ENCODE assay signal across 13 mouse cellular contexts in genomic region chr2:152765045-152765674, GRCm38 (mm10). TPM values are rescaled to one million over a fixed set of nuclear protein-coding genes. Genes with fewer than 3 reads are reported as not detected.
DNase-seq lines count a peak whose midpoint lies in the region; ATAC-seq lines count a peak whose summit lies in the region.
"Had no signal": no experiment of that assay in that cellular context is flagged by ENCODE, and none has a peak within 500 bp of the region (broad histone marks: within the 10 kb centered on the region; RNA-seq: fewer than 3 reads in every experiment).

No protein-coding gene starts in this region.

- no peaks in the 10 kb centered on the region for H3K27me3 ChIP-seq in kidney, embryonic 16.5 days (ENCODE audit: insufficient read depth, low read length)
- no peaks in the 10 kb centered on the region for H3K27me3 ChIP-seq in hindbrain, embryonic 11.5 days (ENCODE audit: control insufficient read depth, insufficient read depth, low read length)
- H3K27me3 ChIP-seq in lung, embryonic 15.5 days, result no peaks in the 10 kb centered on the region
- no peaks in the 10 kb centered on the region for H3K27me3 ChIP-seq in neural tube, embryonic 14.5 days (ENCODE audit: control insufficient read depth, insufficient read depth, low read length)

- H3K9me3 ChIP-seq in kidney, embryonic 16.5 days (ENCODE audit: low read length), result no peaks in the 10 kb centered on the region
- H3K9me3 ChIP-seq in hindbrain, embryonic 11.5 days (ENCODE audit: control insufficient read depth, low read length), result no peaks in the 10 kb centered on the region
- H3K9me3 ChIP-seq in lung, embryonic 15.5 days, result no peaks in the 10 kb centered on the region
- no peaks in the 10 kb centered on the region for H3K9me3 ChIP-seq in neural tube, embryonic 14.5 days (ENCODE audit: control insufficient read depth, low read length)

- DNase-seq in kidney, postnatal 4 days, result no peak
- no peak for DNase-seq in hindbrain, embryonic 11.5 days (ENCODE audit: low spot score)
- DNase-seq in spleen, postnatal 10 days (ENCODE audit: low spot score in 2 of 2), result no peak
- DNase-seq in left cerebral cortex, adult 8-10 months (ENCODE audit: low spot score in 2 of 2), result no peak
- DNase-seq in frontal cortex, postnatal 25 days (ENCODE audit: low spot score in 2 of 2), result no peak
- DNase-seq: cerebellum, adult 8-10 months; heart, postnatal 14 days; thymus, adult 18-20 months had no signal

- no peak for ATAC-seq in kidney, embryonic 16.5 days (ENCODE audit: low FRiP score, low TSS enrichment)
- ATAC-seq in hindbrain, embryonic 11.5 days (ENCODE audit: low FRiP score), result peak; percentile 40
- peak; percentile 15; the same call in 1 of the 2 replicates for ATAC-seq in lung, embryonic 15.5 days (ENCODE audit: borderline replicate concordance, extremely low read depth, low FRiP score, low TSS enrichment)
- ATAC-seq in neural tube, embryonic 14.5 days (ENCODE audit: low read depth), result 0 out of 2 replicates have a peak, but pooled peaks have one; percentile 25

- peaks cover 30% of the 10 kb centered on the region for H3K4me1 ChIP-seq in kidney, embryonic 16.5 days (ENCODE audit: insufficient read depth, low read length)
- H3K4me1 ChIP-seq in hindbrain, embryonic 11.5 days (replicated peaks; ENCODE audit: control insufficient read depth, insufficient read depth, low read length), result no peaks in the 10 kb centered on the region; the same call in 1 of the 2 replicates
- peaks cover 41% of the 10 kb centered on the region for H3K4me1 ChIP-seq in lung, embryonic 15.5 days
- H3K4me1 ChIP-seq in neural tube, embryonic 14.5 days (ENCODE audit: control insufficient read depth, insufficient read depth, low read length), result peaks cover 13% of the 10 kb centered on the region

- H3K4me2 ChIP-seq in kidney, embryonic 16.5 days (replicated peaks; ENCODE audit: low read depth, low read length), result peak overlapping the region; percentile 40
- H3K4me2 ChIP-seq in hindbrain, embryonic 11.5 days (replicated peaks; ENCODE audit: low read depth, low read length), result peak overlapping the region; percentile 37; the same call in 1 of the 2 replicates
- H3K4me2 ChIP-seq in lung, embryonic 15.5 days, result peak overlapping the region; percentile 45
- peak overlapping the region; percentile 32; the same call in 1 of the 2 replicates for H3K4me2 ChIP-seq in neural tube, embryonic 14.5 days (ENCODE audit: low read depth, low read length)

- WGBS in kidney, embryonic 16.5 days, result 18% methylated on average over 5 of the region's 7 CpGs
- 35% methylated on average over 7 of the region's 7 CpGs for WGBS in hindbrain, embryonic 11.5 days
- 34% methylated on average over 7 of the region's 7 CpGs for WGBS in lung, embryonic 15.5 days
- 16% methylated on average over 7 of the region's 7 CpGs for WGBS in neural tube, embryonic 14.5 days

- no peaks in the 10 kb centered on the region for H3K36me3 ChIP-seq in kidney, embryonic 16.5 days (ENCODE audit: insufficient read depth, low read length)
- no peaks in the 10 kb centered on the region for H3K36me3 ChIP-seq in hindbrain, embryonic 11.5 days (ENCODE audit: control insufficient read depth, insufficient read depth, low read length)
- no peaks in the 10 kb centered on the region for H3K36me3 ChIP-seq in lung, embryonic 15.5 days
- no peaks in the 10 kb centered on the region for H3K36me3 ChIP-seq in neural tube, embryonic 14.5 days (ENCODE audit: control insufficient read depth, insufficient read depth, low read length)

- H3K9ac ChIP-seq in kidney, embryonic 16.5 days (replicated peaks; ENCODE audit: low read length), result no peak overlapping the region
- no peak overlapping the region for H3K9ac ChIP-seq in hindbrain, embryonic 11.5 days (ENCODE audit: low read depth, low read length)
- H3K9ac ChIP-seq in lung, embryonic 15.5 days, result no peak overlapping the region
- H3K9ac ChIP-seq in neural tube, embryonic 14.5 days (replicated peaks; ENCODE audit: low read depth, low read length), result 0 out of 2 replicates have a peak overlapping the region, but pooled peaks have one; percentile 3

- 0 out of 2 replicates have a peak overlapping the region, but pooled peaks have one; percentile 2 for H3K27ac ChIP-seq in kidney, embryonic 16.5 days (ENCODE audit: low read length)
- no peak overlapping the region for H3K27ac ChIP-seq in hindbrain, embryonic 11.5 days (ENCODE audit: low read depth, low read length)
- H3K27ac ChIP-seq in lung, embryonic 15.5 days, result peak overlapping the region; percentile 81
- no peak overlapping the region for H3K27ac ChIP-seq in neural tube, embryonic 14.5 days (ENCODE audit: low read depth, low read length)

- H3K4me3 ChIP-seq in kidney, embryonic 16.5 days (ENCODE audit: low read length), result no peak overlapping the region
- H3K4me3 ChIP-seq in hindbrain, embryonic 11.5 days (ENCODE audit: low read depth, low read length), result no peak overlapping the region
- no peak overlapping the region for H3K4me3 ChIP-seq in lung, embryonic 15.5 days
- H3K4me3 ChIP-seq in neural tube, embryonic 14.5 days (ENCODE audit: low read depth, low read length), result no peak overlapping the region
- H3K4me3 ChIP-seq: erythroblast, embryonic 14.5 days had no signal

RNA-seq across cellular contexts. Expression of gene Cox4i2, which starts 11.2 kb away (rescaled TPM):
- 19.6 and 22.1 TPM in 2 replicates for polyA plus RNA-seq in kidney, embryonic 16.5 days (2015; fragmentation: Nextera tagmentation; extraction: Ambion mirVana)
- 4.1 and 4.4 TPM in 2 replicates for polyA plus RNA-seq in hindbrain, embryonic 11.5 days (2014; fragmentation: Nextera tagmentation; extraction: Ambion mirVana)
- polyA plus RNA-seq in lung, embryonic 15.5 days (2015; fragmentation: Nextera tagmentation; extraction: Ambion mirVana), result 74.8 and 81.0 TPM in 2 replicates
- 3.6 and 4.5 TPM in 2 replicates for polyA plus RNA-seq in neural tube, embryonic 14.5 days (2014; fragmentation: Nextera tagmentation; extraction: Ambion mirVana)
- total RNA-seq in left cerebral cortex, adult 8-10 months (2022), result 1 to 10 TPM; 2.1 to 4.8 (median 2.5) TPM
- total RNA-seq: CH12.LX had no signal
- polyA plus RNA-seq: erythroblast, embryonic 14.5 days had no signal

RNA-seq across cellular contexts. Expression of gene Id1, which starts 29.1 kb away (rescaled TPM):
- 139 and 151 TPM in 2 replicates for polyA plus RNA-seq in kidney, embryonic 16.5 days (2015; fragmentation: Nextera tagmentation; extraction: Ambion mirVana)
- polyA plus RNA-seq in hindbrain, embryonic 11.5 days (2014; fragmentation: Nextera tagmentation; extraction: Ambion mirVana), result 166 and 168 TPM in 2 replicates
- 134 and 143 TPM in 2 replicates for polyA plus RNA-seq in lung, embryonic 15.5 days (2015; fragmentation: Nextera tagmentation; extraction: Ambion mirVana)
- polyA plus RNA-seq in neural tube, embryonic 14.5 days (2014; fragmentation: Nextera tagmentation; extraction: Ambion mirVana), result 49.9 and 50.4 TPM in 2 replicates
- total RNA-seq in left cerebral cortex, adult 8-10 months (2022), result 10 to 100 TPM; 19.1 to 30.8 (median 22.9) TPM

Comparison
In these comparisons a context has a peak if more than half of its experiments do, and no peak if none do; other contexts are left out.
1. H3K27ac ChIP-seq: peak in kidney, embryonic 16.5 days (single experiment) and lung, embryonic 15.5 days (single experiment); none in hindbrain, embryonic 11.5 days (single experiment) and neural tube, embryonic 14.5 days (single experiment).
2. Peak in every context shown above with its lines, with median percentiles within 50 percentile points of each other: H3K4me2 ChIP-seq.